Mouse (Mus musculus): Measurements from ENCODE around the gene Cxcl9.
A peak's percentile ranks its signal among the peaks of the same experiment; 100 is the strongest.
"Not testable (repeated sequence)": the region's sequence is repeated elsewhere in the genome, so short reads cannot be mapped to it uniquely, and the experiment has no call there.

The Cxcl9 gene

DNA sequence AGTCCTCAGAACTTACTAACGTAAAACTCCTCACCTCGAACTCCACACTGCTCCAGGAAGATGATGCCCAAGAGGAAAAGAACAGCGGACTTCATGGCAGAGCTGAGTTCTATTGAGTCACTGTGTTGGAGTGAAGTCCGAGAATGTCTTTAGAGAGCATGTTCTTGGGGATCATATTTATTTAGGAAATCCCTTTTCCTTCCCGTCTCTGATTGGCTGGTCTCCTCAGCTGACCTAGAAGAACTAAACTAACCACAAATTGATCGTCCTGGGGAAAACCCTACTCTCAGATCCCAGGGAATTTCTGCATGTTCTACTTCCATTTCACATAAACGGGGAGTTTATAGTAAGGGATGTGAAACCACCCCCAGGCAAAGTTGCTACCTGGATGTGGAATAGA is at the start of gene Cxcl9:
Gene Cxcl9, minus strand, starts transcription at position 151 of the 400 bp plus-strand sequence.
- no peak for DNase-seq

DNA sequence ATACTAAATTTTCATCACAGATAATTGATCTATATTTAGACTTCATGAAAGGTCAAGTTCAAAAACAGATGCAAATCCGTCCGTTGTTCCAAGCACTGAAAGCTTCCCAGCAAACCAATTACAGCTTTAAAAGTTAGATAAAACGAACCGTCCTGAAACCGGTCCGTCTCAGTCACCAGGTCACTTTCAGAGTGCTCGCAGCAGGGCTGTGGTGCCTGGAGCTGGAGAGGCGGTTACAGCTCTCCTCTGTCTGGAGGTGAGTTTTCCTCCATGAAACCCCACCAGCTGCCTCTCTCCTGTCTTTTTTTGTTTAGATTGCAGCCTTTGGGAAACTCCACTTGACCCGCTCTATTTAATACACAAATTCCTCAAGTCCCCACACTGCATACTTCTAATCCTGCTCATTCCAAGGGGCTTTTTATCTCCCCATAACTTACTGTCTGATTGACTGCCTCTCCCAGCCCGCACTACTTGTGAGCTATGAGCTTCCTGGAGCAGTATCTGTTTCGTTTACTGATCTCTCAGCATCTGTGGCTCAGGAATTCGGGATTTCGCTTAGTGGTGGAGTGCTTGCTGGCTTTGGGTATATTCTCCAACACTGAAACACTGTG is 49.0 kb upstream of the Cxcl9 start:
- no peak for DNase-seq

DNA sequence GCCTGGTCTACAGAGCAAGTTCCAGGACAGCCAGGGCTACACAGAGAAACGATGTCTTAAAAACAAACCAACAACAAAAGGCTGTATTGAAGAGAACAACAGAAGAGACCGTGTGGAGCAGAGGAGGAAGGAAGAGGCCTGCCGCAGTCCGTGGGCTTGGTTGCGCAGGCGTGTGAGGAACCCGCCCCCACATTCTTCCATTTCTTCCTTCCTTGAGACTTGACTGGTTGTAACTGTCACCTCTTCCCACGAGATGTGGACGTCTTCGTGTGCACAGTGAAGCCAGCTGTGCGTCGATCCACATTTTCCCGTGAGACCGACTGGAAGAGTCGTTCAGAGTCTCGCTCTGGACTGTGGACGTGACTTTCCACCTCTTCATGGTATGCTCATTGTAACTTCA is 47.5 kb upstream of the Cxcl9 start:
- peak in 1 of 2 experiments; percentile 49 for DNase-seq

DNA sequence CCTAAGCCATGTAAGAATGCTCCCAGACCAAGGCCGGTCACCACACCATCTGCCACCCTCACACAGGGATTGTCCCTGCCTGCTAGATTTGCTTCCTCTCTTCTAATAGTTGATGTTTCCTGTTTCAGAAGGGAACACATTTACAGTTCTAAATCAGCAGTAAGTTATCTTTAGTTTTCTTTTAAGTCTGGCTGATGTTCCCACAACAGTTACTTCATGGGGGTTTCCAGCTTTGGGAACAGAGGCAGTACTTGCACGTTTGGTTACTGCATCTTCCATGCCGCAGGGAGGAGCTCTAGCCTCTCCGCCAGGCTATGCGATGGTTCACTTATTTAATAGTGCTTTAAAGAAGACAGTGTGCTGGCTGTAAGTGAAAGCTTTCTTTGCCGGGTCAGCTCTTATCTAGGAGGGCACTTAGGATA is 46.9 kb upstream of the Cxcl9 start:
- peak in 1 of 2 experiments; percentile 36 for DNase-seq

DNA sequence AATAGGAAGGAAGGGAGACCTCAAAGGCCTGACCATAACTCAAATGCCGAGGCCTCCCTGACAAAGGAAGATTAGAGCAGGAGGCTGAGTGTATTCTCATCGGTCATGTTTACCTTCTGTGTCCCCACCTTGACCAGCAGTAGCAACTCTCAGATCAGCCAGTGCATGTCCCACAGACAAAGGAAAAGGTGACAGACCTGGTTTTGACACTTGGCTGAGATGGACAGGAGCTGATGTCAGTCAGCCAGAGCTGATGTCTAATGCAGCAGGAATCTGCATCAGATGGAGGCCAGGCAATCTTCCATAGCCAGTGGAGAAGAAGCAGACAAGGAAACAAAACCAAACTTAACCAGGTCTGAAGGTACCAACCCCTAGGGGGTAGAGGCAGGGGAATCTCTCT is 44.7 kb upstream of the Cxcl9 start:
- DNase-seq, result no peak

DNA sequence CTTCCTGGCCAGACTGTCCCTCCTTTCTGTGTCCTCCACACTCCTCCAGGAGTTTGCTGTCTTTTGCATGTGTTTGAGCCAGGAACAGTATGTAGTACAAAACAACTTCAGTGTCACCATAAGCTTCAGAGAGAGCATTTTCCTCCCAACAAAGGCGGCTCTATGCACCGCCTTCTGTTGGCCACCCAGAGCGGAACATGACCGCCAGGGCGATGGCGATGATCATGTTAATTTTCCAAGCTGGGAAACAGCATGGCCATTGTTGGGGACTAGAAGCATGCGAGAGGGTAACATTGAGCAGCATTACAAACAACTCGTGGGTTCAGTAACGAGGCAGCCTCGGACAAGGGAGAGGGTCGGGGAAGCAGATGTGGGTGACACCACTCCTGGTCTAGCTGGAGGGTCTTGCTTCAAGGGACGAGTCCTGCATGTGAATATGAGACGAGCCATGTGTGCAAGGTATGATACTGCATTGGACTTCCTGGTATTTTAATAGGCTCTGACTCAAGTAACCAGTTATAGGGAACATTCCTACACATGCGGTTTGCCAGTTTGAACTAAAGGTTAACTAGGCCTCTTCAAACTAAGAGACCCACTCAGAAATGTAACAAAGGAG is 43.6 kb upstream of the Cxcl9 start:
- DNase-seq, result no peak

DNA sequence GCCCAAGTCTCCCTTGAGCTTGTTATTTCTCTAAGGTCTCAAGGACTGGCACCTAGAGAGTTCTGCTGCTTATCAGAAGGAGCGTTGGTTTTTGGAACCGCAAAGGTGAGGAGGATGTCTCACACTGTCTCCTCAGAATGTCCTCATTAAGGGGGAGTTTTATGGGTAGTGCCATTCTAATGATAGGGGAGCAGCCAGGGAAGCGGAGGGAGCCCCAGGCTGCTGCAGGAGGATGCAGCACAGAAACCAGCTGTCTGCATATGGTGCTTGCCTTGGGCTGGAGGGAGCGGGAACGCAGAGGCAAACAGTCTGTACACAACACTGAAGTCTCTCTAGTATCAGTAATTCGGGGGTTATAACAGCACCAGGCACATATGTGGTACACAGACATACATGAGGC is 43.0 kb upstream of the Cxcl9 start:
- DNase-seq, result no peak

DNA sequence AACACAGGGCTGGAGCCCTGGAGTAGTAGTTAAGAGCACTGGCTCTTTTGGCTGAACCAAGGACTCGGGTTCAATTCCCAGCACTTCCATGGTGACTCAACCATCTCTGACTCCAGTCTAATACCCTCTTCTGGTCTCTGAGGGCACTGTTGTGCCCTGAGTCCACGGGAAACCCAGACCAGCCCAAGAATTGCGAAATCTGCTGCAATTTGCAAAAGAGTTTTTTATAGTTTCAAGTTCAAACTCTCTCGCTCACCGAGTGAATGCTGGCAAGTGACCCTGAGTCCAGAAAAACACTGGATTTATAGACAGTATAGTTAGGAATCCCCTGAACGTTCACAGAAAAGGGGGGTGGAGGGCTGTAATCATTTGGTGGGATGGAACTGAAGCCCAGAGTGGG is 42.5 kb upstream of the Cxcl9 start:
- DNase-seq, result no peak

DNA sequence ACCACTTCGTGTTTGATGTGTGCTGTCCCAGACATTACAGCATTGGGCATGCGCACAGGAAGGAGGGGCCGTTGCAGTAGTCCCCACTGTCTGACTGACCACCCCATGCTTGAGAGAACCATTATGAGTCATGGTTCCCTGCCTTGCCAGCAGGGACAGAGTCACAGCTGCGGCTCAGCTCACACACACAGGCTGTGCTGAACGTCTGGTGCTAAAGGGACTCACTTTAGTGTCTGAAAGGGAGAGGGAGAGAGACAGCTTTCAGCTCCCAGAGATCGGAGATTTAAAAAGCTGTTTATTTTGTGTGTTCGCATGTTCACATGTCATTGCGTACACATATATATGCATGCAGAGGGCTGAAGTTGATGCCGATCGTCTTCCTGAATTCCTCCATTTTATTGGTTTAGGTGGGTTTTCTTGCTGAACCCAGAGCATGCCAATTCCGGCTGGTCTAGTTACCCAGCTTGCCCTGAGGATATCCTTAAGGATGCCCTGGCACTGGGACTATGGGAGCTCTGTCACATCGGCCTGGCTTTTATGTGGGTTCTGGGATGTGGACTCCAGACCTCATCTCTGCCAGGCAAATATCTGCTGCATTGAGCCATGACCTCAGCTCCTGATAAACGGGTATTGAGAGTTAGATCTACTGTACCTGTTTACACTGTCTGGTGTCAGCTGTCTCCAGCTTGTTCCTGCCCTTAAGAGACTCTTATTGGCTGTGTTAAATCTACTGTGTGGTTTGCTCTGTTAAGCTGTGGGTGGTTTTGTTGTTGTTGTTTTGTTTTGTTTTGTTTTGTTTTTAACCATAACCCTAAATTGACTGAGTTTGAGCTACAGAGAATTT is 41.5 kb upstream of the Cxcl9 start:
- DNase-seq, result peak; percentile 48 to 72

DNA sequence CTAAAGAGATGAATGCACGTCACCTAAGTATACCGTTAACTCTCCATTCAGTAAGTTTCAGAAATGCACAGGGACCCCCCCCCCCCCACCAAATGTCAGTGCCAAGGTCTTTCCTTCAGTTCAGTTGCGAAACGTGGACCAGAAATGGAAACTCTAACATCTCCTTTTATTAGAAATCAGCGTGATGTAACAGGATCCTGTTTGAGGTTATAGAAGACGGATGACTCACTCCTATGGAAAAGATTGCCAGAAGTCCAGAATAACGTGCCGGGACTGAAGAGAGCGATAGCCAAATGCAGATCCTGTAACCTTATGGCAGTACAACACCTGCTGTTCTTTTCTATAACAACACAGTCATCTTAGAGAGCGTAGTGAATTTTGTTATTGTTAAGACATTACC is 40.5 kb upstream of the Cxcl9 start:
- no peak for DNase-seq

DNA sequence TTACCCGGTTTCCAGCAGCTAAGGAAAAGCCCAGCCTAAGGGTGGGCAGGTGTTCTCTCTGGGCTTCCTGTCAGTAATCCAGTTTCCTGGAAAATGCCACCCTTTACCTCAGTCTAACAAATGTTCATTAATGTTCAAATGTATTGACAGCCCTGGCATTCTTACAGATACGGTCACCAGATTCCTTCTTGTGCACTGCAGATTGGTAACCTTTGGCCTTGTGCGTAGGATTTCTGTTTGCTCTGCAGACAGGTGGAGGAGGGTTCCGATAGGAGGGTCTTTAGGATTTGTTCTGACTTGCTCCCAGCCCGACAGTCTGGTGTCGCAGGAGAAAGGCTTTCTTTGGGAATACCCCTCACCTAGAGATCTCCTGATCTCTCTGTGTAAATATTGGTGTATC is 38.7 kb upstream of the Cxcl9 start:
- DNase-seq, result no peak

DNA sequence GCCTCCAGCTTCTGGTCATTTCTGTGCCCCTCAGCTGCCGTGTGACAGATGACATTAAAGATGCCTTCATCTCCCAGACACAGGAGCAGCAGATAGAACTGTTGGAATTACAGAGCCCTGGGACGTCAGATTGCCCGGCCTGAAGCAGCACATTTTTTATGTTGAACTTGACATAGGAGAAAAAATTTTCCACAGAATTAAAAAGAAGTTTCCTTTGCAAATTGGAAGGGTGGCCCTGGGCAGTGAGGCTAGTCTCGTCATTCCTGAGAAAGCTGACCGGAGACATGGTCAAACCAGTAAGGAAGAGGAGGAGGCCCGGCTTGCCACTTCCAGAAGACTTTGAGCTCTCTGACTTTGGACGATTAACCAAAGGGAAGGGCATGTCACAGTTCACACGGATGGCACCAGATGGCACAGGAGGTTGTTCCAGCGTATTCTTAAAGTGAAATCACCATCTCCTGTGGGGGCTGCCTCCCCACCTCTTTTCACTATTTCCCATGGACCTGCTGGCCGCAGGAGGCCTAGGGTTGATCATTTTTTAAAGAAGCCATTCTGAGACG is 37.3 kb upstream of the Cxcl9 start:
- DNase-seq, result no peak

DNA sequence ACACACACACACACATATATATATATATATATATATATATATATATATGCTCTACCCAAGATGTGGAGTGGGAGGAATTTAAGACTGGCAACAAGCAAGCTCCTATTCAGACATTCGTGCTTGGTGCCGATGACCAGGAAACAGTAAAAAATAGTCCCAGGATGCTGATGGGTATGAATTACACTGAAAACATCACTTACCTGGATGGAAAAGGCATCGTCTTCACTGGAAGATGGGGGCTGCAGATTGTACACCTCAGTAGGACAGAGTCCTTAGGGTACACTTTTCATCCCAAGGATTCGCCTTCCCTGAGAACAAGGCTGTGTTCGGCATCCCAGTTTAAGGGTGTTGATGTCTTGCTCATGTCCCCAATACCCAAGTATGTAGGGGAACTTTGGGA is 36.1 kb upstream of the Cxcl9 start:
- no peak for DNase-seq

DNA sequence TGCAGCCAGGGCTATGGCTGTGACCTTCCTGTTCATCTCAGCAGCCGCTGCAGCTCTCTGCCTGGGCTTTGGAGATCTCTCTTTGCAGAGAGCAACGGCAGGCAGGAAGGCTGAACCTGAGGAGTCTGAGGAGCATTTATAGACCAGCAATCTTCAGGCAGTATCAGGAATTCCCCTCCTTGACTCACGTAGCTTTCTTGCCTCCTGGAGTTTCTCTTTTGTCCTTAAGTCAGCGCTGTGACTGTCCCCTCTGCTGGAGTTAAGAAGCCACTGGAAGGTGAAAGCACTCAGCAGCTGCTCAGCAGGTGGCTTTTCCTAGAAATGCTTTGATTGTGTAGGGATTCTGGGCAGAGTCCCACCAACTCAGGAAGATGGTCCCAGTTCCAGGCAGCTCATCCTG is 35.3 kb upstream of the Cxcl9 start:
- DNase-seq, result no peak

DNA sequence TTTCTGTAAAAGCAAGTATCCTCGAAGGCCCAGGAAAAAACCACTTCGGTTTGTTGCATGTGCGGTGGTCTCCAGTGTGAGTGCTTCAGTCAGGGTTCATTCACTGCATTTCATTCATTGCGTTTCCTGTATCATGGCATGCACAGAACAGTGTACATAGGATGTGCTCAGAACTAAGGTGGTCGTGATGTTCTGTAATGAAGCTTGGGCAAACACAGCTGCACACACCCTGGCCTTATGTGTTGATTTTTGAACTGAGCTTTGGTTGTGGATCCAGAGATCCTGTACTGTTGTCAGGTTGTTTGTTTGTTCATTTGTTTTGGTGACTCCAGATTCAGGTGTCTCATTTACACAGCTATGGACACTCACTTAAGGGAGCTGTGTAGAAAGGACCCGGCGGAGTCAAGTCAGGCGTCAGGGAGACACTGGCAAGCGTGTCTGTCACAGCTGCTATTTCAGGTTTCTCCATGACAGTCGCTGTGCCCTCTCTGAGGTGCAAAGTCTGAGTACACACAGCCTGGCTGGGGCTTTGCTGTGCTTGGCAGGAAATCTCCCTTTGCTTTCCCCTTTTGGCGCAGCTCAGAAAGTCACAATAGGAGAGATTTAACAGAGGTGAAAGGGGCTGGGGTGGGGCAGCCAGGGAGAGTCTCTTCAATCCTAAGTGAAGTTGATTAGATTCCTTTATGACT is 31.0 kb upstream of the Cxcl9 start:
- no peak for DNase-seq

DNA sequence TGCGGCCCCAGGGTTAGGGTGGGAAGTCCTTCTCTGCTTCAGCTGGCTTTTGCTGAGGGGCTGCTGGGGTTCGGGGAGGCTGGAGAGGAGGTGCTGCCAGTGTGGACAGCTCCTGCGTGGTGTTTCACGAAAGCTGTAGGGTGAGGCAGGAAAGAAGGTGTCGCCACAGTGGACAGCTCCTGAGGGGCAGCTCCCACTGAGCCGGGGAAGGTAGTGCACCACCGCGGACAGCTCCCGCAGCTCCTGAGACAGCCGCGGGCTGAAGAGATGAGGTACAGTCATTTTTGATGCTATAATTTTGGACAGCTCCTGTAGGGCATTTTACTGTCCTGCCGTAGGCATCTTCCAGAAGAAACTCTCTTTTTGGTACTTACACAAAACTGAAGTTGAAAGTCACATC is 30.2 kb upstream of the Cxcl9 start:
- peak; percentile 30 to 44 for DNase-seq

DNA sequence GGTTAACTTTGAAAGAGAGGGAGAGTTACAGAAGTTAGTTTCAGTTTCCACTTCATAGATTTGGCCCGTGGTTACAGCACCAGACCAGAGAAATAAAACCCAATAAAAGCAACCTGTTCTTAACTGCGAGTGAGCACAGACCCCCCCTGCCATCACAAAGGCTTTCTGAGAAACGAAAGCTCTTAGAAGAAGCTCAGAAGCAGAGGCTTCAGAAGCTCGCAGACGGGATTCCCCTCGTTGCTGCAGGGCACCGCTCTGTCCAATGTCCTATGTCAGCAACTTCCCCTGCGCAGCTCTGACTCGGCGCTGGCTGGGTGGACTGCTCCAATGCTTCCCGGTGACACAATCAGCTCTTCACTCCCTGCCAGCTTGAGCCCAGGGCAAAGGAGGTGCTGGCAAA is 25.6 kb upstream of the Cxcl9 start:
- DNase-seq, result peak; percentile 49

DNA sequence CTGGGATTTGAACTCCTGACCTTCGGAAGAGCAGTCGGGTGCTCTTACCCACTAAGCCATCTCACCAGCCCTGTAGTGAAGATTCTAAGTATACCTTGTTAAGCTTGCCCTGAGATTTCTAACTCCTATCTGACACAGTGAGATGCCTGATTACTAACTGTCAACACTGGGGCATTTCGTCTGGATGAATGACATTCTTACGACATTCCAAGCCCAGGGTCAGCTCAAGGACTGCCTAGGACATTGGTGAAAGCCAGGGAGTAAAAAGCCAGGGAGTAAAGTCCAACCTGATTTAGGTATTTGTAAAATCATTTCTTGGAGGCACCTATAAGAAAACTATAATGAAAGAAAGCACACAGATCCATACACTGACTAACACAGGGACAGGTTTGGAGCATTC is 24.8 kb upstream of the Cxcl9 start:
- not testable (repeated sequence) for DNase-seq

DNA sequence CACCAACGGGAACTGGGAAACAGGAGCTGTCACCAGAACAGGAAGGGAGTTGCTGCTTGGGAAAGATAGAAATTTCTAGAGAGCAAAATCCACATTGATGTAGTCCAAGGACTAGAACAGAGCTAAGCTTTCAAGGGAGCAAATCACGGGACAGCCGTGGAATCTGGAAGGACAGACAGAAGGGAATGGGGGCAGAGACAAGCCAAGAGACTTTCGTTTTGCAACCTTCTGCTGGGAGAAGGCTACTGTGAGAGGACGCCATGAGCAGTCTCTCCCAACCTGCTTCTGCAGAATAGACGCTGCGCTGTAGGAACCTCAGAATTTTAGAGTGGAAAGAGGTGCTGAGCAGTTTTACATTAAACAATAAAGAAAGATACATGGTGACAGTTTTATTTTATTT is 21.9 kb upstream of the Cxcl9 start:
- DNase-seq, result no peak

DNA sequence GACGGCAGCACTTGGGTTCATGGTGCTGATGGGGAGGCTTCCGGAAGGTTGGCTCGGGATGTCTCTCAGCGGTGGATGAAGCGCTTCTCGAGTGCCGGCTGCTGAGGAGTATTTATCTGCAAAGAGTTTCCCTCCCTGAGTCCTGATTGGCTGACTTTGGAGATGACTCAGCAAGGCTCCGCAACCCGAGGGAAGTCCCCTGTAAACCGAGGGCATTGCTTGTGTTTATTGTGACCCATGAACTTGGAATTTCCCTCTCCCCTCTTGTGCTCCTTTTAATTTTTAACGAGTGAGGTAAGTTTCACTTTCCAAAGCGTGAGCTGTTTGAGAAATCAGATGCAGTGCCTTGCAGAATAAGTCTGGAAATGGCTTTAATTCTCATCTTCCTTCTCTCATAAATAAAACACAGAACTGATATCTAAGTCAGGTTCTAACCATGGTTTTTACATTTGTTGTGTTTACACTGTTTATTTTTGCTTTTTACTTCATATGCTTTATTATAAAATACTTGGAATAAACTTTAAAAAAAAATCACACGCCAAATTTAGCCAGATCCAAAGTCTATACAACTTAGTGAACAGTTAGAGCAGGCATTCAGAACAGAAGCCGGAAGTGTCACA is 21.0 kb upstream of the Cxcl9 start, which contains the start of gene Cxcl10:
Gene Cxcl10, minus strand, starts transcription at position 96 of the 620 bp plus-strand sequence.
- DNase-seq, result peak; percentile 39 to 42

DNA sequence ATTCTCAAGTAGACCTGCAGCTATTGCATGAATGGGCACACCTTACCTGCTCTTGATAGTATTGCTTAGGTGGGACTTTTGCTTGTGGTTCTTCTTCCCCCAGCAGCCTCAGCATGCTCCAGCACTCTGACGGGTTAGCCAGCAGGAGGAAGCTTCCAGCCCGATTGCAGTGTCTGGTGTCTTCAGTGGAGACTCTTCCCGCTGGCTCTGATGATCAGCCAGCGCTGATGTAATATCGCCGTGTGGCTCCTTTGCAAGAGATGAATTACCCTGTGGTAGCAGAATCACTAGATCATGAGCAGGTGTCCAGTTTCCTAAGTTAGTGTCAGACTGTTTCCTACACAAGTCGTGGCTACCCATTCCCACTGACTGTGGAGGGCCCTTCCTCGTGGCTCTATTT is 17.1 kb upstream of the Cxcl9 start:
- DNase-seq, result no peak

DNA sequence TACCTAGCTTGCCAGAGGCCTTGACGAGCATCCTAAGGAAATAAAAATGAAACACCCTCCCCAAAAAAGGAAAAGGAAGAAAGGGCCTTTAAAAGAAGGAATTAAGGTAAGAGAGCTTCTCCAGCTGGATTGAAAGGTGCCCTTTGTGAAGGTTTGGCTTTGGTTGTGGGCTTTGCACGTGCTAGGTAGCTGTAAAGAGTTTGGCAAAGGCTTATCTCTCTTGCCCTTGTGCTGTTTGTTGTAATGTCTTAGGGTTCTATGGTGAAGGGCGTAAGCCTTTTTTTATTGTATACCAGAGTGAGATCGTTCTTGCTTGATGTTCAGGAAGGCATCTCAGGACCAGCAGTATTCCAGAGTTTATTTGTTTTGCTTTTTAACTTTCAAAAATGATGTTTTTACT is 12.7 kb upstream of the Cxcl9 start:
- DNase-seq, result no peak

DNA sequence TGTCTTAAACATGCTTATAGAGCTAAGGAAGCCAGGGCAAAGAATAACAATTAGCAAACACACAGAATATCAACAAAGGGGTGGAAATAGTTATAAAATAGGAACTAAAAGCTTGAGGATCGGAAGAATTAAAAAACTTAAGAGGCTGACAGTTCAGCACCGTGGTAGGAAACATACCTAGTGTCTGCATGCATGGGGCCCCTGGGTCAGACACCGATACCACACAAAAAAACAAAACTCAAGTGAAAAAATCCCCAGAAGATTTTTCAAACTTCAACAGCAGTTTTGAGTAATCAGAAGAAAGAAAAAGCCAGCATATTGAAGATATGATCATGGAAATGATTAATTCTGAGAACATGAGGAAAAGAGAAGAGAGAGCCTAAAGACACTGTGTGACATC is 8.9 kb upstream of the Cxcl9 start:
- no peak for DNase-seq
